Mouse (Mus musculus) liver, postnatal 0 days (tissue): ENCODE measurements at regions not wholly inside any gene's neighbourhood (a gene's known extent, or its start where the extent isn't known, plus 50 kb on each side); places are given as distances from the start of the nearest gene placed in this dataset.

Experiments
- ATAC-seq: fragments of 200-750 bp; cut with Nextera tagmentation; 2 replicates; pipeline ENCODE4 v1.8.0; 2017; ENCODE audit warnings: mild to moderate bottlenecking, moderate library complexity
- DNase-seq: peaks from one replicate; pipeline ENCODE4 v3.0.0-alpha.2; 2016
- H3K27ac ChIP-seq: fragments of 300-500 bp; sonication (generic); 2 replicates; pipeline ENCODE4 v1.5.1; 2014; ENCODE audit warnings: antibody characterized with exemption, moderate library complexity, mild to moderate bottlenecking, low read depth
- H3K27me3 ChIP-seq: fragments of 300-500 bp; sonication (generic); 2 replicates; pipeline ENCODE4 v1.6.1; 2014; ENCODE audit warnings: low read length, control low read depth, mixed read lengths; ENCODE audit not compliant: insufficient read depth
- H3K36me3 ChIP-seq: fragments of 300-500 bp; sonication (generic); replicated peaks from 2 replicates; pipeline ENCODE4 v1.6.1; 2014; ENCODE audit warnings: mild to moderate bottlenecking, control low read depth, low read length, moderate library complexity, mixed read lengths; ENCODE audit not compliant: insufficient read depth
- H3K4me1 ChIP-seq: fragments of 300-500 bp; sonication (generic); 2 replicates; pipeline ENCODE4 v1.6.1; 2014; ENCODE audit warnings: antibody characterized with exemption, mild to moderate bottlenecking, control low read depth; ENCODE audit not compliant: insufficient read depth
- H3K4me2 ChIP-seq: fragments of 300-500 bp; sonication (generic); 2 replicates; pipeline ENCODE4 v1.6.1; 2014; ENCODE audit warnings: low read depth, mild to moderate bottlenecking, low read length, moderate library complexity, mixed read lengths
- H3K4me3 ChIP-seq: fragments of 300-500 bp; sonication (generic); 2 replicates; pipeline ENCODE4 v1.5.1; 2014; ENCODE audit warnings: low read depth, low read length
- H3K9ac ChIP-seq: fragments of 300-500 bp; sonication (generic); replicated peaks from 2 replicates; pipeline ENCODE4 v1.6.1; 2014; ENCODE audit warnings: mild to moderate bottlenecking, moderate library complexity
- H3K9me3 ChIP-seq: fragments of 300-500 bp; sonication (generic); 2 replicates; pipeline ENCODE4 v1.6.1; 2016; ENCODE audit warnings: mild to moderate bottlenecking, control low read depth, low read length, mixed read lengths
- CTCF ChIP-seq: sonication (generic); IDR thresholded peaks from 2 replicates; pipeline ENCODE4 v1.5.1; 2016; ENCODE audit warnings: antibody characterized with exemption, low read depth
- EP300 ChIP-seq: IDR thresholded peaks from 2 replicates; pipeline ENCODE4 v1.6.1; 2016; ENCODE audit warnings: antibody characterized with exemption, low read depth, mild to moderate bottlenecking
- WGBS: fragments of 180-500 bp; shearing (Covaris S2); extraction: QIAGEN DNeasy Blood & Tissue Kit; methylation state at CpG from one replicate; pipeline ENCODE4 v1.1.7; 2014; ENCODE audit not compliant: insufficient replicate concordance; 5-methylcytosine and 5-hydroxymethylcytosine counted together

GRCm38 (mm10) chr11:32931018-32931417 is 106.6 kb upstream of the Smim23 start:
- DNase-seq (no peak), ATAC-seq (no peak)
- Histone ChIP-seq H3K9me3 (no peaks in the 10 kb centered on the region; the same call in 1 of the 2 replicates), H3K36me3 (no peaks in the 10 kb centered on the region), H3K4me2 (no peak overlapping the region), H3K27me3 (peaks cover 2% of the 10 kb centered on the region), H3K4me1 (no peaks in the 10 kb centered on the region), H3K9ac (no peak overlapping the region), H3K4me3 (no peak overlapping the region), H3K27ac (no peak overlapping the region)
- no peak for TF ChIP-seq EP300
- 21% methylated on average over 14 of the region's 14 CpGs for WGBS

- H3K9me3 ChIP-seq = no peaks in the 10 kb centered on the region; the same call in 1 of the 2 replicates
- DNase-seq (no peak), ATAC-seq (no peak)
- H3K4me2 ChIP-seq = no peak overlapping the region
- no peaks in the 10 kb centered on the region for H3K36me3 ChIP-seq
- H3K4me3 ChIP-seq = no peak overlapping the region
- TF ChIP-seq CTCF = no peak
- no peak for TF ChIP-seq EP300
- H3K27ac ChIP-seq = no peak overlapping the region
- peaks cover 7% of the 10 kb centered on the region for H3K27me3 ChIP-seq
- 78% methylated on average over 2 of the region's 2 CpGs for WGBS
- no peaks in the 10 kb centered on the region for H3K4me1 ChIP-seq
- no peak overlapping the region for H3K9ac ChIP-seq
Observed at GRCm38 (mm10) chr11:32928837-32929236, 104.4 kb upstream of the Smim23 start.

- Histone ChIP-seq H3K4me3 (no peak overlapping the region), H3K27me3 (peaks cover 10% of the 10 kb centered on the region), H3K4me2 (peak overlapping the region; percentile 42), H3K9me3 (no peaks in the 10 kb centered on the region), H3K9ac (no peak overlapping the region), H3K4me1 (no peaks in the 10 kb centered on the region), H3K36me3 (no peaks in the 10 kb centered on the region), H3K27ac (no peak overlapping the region)
- no peak for TF ChIP-seq CTCF
- no peak for TF ChIP-seq EP300
- 19% methylated on average over 33 of the region's 33 CpGs for WGBS
- DNase-seq (no peak), ATAC-seq (no peak)
Observed at GRCm38 (mm10) chr11:32925421-32926271, 101.2 kb upstream of the Smim23 start.

GRCm38 (mm10) chr11:32924932-32925331 is 100.5 kb upstream of the Smim23 start:
- Histone ChIP-seq H3K9me3 (no peaks in the 10 kb centered on the region), H3K36me3 (no peaks in the 10 kb centered on the region), H3K27ac (no peak overlapping the region), H3K27me3 (peaks cover 10% of the 10 kb centered on the region), H3K4me3 (no peak overlapping the region), H3K4me1 (no peaks in the 10 kb centered on the region), H3K4me2 (no peak overlapping the region), H3K9ac (no peak overlapping the region)
- WGBS = 67% methylated on average over 7 of the region's 7 CpGs
- ATAC-seq = no peak
- DNase-seq = no peak
- TF ChIP-seq CTCF = no peak
- no peak for TF ChIP-seq EP300

GRCm38 (mm10) chr11:32913071-32913470 is 88.7 kb upstream of the Smim23 start:
- no peaks in the 10 kb centered on the region for H3K4me1 ChIP-seq
- no peak overlapping the region for H3K4me2 ChIP-seq
- ATAC-seq (no peak), DNase-seq (no peak)
- TF ChIP-seq EP300 (no peak), CTCF (no peak)
- no peaks in the 10 kb centered on the region for H3K9me3 ChIP-seq
- 68% methylated on average over 3 of the region's 3 CpGs for WGBS
- H3K27me3 ChIP-seq = no peaks in the 10 kb centered on the region
- no peaks in the 10 kb centered on the region for H3K36me3 ChIP-seq
- H3K9ac ChIP-seq = no peak overlapping the region
- no peak overlapping the region for H3K4me3 ChIP-seq
- H3K27ac ChIP-seq = no peak overlapping the region

GRCm38 (mm10) chr11:32911791-32912190 is 87.4 kb upstream of the Smim23 start:
- Histone ChIP-seq H3K27me3 (no peaks in the 10 kb centered on the region), H3K4me2 (no peak overlapping the region), H3K9me3 (no peaks in the 10 kb centered on the region), H3K4me3 (no peak overlapping the region), H3K27ac (no peak overlapping the region), H3K4me1 (no peaks in the 10 kb centered on the region), H3K36me3 (no peaks in the 10 kb centered on the region), H3K9ac (no peak overlapping the region)
- no peak for DNase-seq
- no peak for ATAC-seq
- TF ChIP-seq CTCF = no peak
- no peak for TF ChIP-seq EP300
- WGBS = 53% methylated on average over 4 of the region's 4 CpGs
